Mouse (Mus musculus): ENCODE data around the gene Brd3. TPM values are rescaled to one million over a fixed set of nuclear protein-coding genes. Genes with fewer than 3 reads are reported as not detected.

Gene Brd3
- total and polyA plus RNA-seq, 2 experiments, result 5.8 to 14.8 TPM

- no peak for DNase-seq (ENCODE audit: extremely low read depth, low read depth, low spot score)
- Histone ChIP-seq H3K9ac (ENCODE audit: low read depth, low read length) (no peak overlapping the region), H3K27me3 (ENCODE audit: control insufficient read depth, insufficient read depth, low read length) (no peaks in the 10 kb centered on the region), H3K36me3 (ENCODE audit: control insufficient read depth, insufficient read depth, low read length) (no peaks in the 10 kb centered on the region), H3K4me1 (ENCODE audit: control insufficient read depth, insufficient read depth, low read length) (no peaks in the 10 kb centered on the region), H3K4me3 (ENCODE audit: insufficient read depth, low read depth, low read length) (no peak overlapping the region), H3K79me2 (ENCODE audit: control insufficient read depth, insufficient read depth, low read length) (peaks cover 5% of the 10 kb centered on the region), H3K27ac (replicated peaks; ENCODE audit: insufficient read depth, low read depth, low read length) (no peak overlapping the region)
- 69% methylated on average over 4 of the region's 4 CpGs for WGBS
- TF ChIP-seq CTCF (IDR thresholded peaks at IDR 0.05; ENCODE audit: low read depth, low read length) (no peak), POLR2A (IDR thresholded peaks at IDR 0.05; ENCODE audit: extremely low read depth, insufficient read depth, low read length) (no peak)
Observed at GRCm38 (mm10) chr2:27479821-27480220, 27.6 kb downstream of the Brd3 start.

DNA sequence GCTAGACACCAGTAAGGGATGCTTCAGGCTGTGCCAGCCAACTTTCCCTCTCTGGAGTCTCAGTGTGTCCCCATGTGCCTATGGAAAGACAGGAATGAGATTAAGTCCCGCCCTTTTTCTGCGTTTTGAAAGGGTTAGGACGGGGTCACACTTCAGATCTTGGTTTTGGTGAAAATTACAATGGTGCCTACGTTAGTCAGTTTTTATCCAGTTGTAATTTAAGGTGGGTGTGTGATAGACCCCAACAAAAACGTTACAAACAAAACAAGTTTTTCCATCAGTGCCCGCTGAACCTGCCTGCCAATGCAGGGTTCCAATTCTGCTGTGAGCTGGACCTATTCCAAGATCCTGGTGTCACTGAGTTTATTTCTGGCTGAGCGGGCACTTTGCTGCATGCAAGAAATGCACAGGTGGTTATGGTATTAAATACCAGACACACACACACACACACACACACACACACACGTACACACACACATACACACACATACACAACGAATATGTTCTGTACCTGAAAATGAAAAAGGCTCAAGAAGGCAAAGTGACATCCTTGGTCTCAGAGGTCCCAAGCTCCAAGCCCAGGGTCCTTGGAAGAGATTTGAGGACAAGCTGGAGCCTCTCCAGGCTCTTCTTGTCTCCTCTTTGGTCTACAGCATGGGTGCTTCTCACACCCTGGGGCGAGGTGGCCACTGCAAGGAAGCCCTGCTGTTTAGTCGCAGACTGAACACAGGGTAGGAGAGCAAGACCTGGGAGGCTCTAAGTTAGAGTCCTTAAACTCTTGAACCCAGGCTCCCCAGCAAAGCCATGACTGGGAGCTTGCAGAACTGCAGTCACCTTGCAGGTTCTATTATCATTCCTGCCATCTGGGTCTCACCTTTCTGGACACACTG lies 30.9 kb downstream of the Brd3 start:
- H3K79me2 ChIP-seq (ENCODE audit: control insufficient read depth, insufficient read depth, low read length), result peaks cover 36% of the 10 kb centered on the region
- no peaks in the 10 kb centered on the region for H3K27me3 ChIP-seq (ENCODE audit: control insufficient read depth, insufficient read depth, low read length)
- TF ChIP-seq POLR2A (IDR thresholded peaks at IDR 0.05; ENCODE audit: extremely low read depth, insufficient read depth, low read length), result no peak
- no peak for TF ChIP-seq CTCF (IDR thresholded peaks at IDR 0.05; ENCODE audit: low read depth, low read length)
- H3K4me1 ChIP-seq (ENCODE audit: control insufficient read depth, insufficient read depth, low read length), result peaks cover 19% of the 10 kb centered on the region
- 27% methylated on average over 11 of the region's 11 CpGs for WGBS
- peak overlapping the region; percentile 83 for H3K4me3 ChIP-seq (ENCODE audit: insufficient read depth, low read depth, low read length)
- H3K27ac ChIP-seq (replicated peaks; ENCODE audit: insufficient read depth, low read depth, low read length), result peak overlapping the region; percentile 99
- DNase-seq (ENCODE audit: extremely low read depth, low read depth, low spot score), result peak; percentile 62
- H3K9ac ChIP-seq (ENCODE audit: low read depth, low read length), result peak overlapping the region; percentile 32
- no peaks in the 10 kb centered on the region for H3K36me3 ChIP-seq (ENCODE audit: control insufficient read depth, insufficient read depth, low read length)

DNA sequence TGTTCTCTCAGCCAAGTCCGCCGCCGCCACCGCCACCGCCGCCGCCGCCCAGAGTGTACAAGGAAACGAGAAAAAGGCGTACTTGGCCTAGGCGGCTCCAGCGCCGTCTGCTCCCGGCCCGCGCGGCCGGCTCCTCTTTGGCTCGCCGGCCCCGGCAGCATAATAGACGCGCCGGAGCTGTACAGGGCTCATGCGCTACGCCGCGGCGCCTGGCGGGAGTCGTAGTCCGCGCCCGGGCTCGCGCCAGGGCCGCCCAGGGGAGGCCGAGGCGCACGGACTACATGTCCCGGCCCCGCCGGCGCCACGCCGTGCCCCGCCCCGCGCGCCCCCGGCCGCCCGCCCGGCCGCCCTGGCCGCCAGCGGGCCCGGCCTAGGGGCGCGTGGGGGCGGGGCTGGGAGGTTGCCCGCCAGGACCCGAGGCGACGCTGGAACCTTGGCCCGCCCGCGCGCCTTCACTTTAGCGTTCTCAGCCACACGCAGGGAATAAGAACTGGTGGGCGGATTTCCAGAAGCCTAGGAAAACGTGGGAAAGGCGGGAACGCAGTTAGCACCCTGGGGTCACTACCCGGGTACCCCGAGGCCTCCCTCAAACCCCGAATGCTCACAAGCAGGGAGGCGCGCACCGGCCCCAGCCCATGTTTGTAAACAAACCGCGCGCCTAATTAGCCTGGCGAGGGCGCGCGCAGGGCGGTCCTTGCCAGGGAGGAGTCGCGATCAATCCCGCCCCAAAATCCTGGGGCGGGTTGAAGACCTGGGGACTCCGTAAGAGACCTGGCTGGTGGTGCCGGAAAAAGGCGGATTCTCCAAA lies 31.8 kb downstream of the Brd3 start:
- Histone ChIP-seq H3K4me3 (ENCODE audit: insufficient read depth, low read depth, low read length) (peak overlapping the region; percentile 97), H3K36me3 (ENCODE audit: control insufficient read depth, insufficient read depth, low read length) (no peaks in the 10 kb centered on the region), H3K27me3 (ENCODE audit: control insufficient read depth, insufficient read depth, low read length) (no peaks in the 10 kb centered on the region), H3K27ac (replicated peaks; ENCODE audit: insufficient read depth, low read depth, low read length) (peak overlapping the region; percentile 99), H3K4me1 (ENCODE audit: control insufficient read depth, insufficient read depth, low read length) (peaks cover 28% of the 10 kb centered on the region), H3K79me2 (ENCODE audit: control insufficient read depth, insufficient read depth, low read length) (peaks cover 43% of the 10 kb centered on the region), H3K9ac (ENCODE audit: low read depth, low read length) (peak overlapping the region; percentile 97)
- WGBS, result under 1% methylated on average over 96 of the region's 96 CpGs
- DNase-seq (ENCODE audit: extremely low read depth, low read depth, low spot score), result peak; percentile 74
- TF ChIP-seq POLR2A (IDR thresholded peaks at IDR 0.05; ENCODE audit: extremely low read depth, insufficient read depth, low read length), result peak; percentile 97
- no peak for TF ChIP-seq CTCF (IDR thresholded peaks at IDR 0.05; ENCODE audit: low read depth, low read length)

- TF ChIP-seq CTCF (IDR thresholded peaks at IDR 0.05; ENCODE audit: low read depth, low read length), result no peak
- TF ChIP-seq POLR2A (IDR thresholded peaks at IDR 0.05; ENCODE audit: extremely low read depth, insufficient read depth, low read length), result no peak
- H3K9ac ChIP-seq (ENCODE audit: low read depth, low read length), result peak overlapping the region; percentile 97
- H3K27ac ChIP-seq (replicated peaks; ENCODE audit: insufficient read depth, low read depth, low read length), result peak overlapping the region; percentile 76
- DNase-seq (ENCODE audit: extremely low read depth, low read depth, low spot score), result peak; percentile 41
- peaks cover 34% of the 10 kb centered on the region for H3K4me1 ChIP-seq (ENCODE audit: control insufficient read depth, insufficient read depth, low read length)
- WGBS, result under 1% methylated on average over 84 of the region's 84 CpGs
- H3K4me3 ChIP-seq (ENCODE audit: insufficient read depth, low read depth, low read length), result peak overlapping the region; percentile 97
- no peaks in the 10 kb centered on the region for H3K36me3 ChIP-seq (ENCODE audit: control insufficient read depth, insufficient read depth, low read length)
- H3K27me3 ChIP-seq (ENCODE audit: control insufficient read depth, insufficient read depth, low read length), result no peaks in the 10 kb centered on the region
- peaks cover 47% of the 10 kb centered on the region for H3K79me2 ChIP-seq (ENCODE audit: control insufficient read depth, insufficient read depth, low read length)
Observed at GRCm38 (mm10) chr2:27474621-27475484, 32.6 kb downstream of the Brd3 start.

DNA sequence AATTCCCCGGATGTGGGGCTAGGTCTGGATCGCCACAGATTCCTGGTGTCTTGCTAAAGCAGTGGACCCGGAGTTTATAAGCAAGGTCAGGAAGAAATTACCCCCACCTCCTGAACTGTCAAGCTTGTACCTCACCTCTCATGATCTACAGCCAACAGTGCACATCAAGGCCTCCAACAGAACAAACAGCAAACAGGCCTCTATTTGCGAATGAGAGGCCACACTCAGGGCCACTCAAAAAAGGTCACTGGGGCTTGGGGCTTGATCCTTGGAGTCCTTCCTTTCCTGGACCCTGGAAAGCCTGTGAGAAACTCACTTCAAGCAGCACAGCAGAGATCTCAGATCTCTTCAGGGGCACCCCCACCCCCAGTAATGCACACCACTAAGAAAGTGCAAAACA lies 33.6 kb downstream of the Brd3 start:
- Histone ChIP-seq H3K27ac (replicated peaks; ENCODE audit: insufficient read depth, low read depth, low read length) (peak overlapping the region; percentile 70), H3K36me3 (ENCODE audit: control insufficient read depth, insufficient read depth, low read length) (no peaks in the 10 kb centered on the region), H3K9ac (ENCODE audit: low read depth, low read length) (peak overlapping the region; percentile 61), H3K4me1 (ENCODE audit: control insufficient read depth, insufficient read depth, low read length) (peaks cover 43% of the 10 kb centered on the region), H3K4me3 (ENCODE audit: insufficient read depth, low read depth, low read length) (peak overlapping the region; percentile 97), H3K27me3 (ENCODE audit: control insufficient read depth, insufficient read depth, low read length) (no peaks in the 10 kb centered on the region), H3K79me2 (ENCODE audit: control insufficient read depth, insufficient read depth, low read length) (peaks cover 54% of the 10 kb centered on the region)
- peak; percentile 82 for DNase-seq (ENCODE audit: extremely low read depth, low read depth, low spot score)
- TF ChIP-seq CTCF (IDR thresholded peaks at IDR 0.05; ENCODE audit: low read depth, low read length) (no peak), POLR2A (IDR thresholded peaks at IDR 0.05; ENCODE audit: extremely low read depth, insufficient read depth, low read length) (no peak)
- 3% methylated on average over 4 of the region's 4 CpGs for WGBS

All from liver, adult 2 months (tissue).